Mouse (Mus musculus): ENCODE results near the gene Lin28b.

The Lin28b gene

DNA sequence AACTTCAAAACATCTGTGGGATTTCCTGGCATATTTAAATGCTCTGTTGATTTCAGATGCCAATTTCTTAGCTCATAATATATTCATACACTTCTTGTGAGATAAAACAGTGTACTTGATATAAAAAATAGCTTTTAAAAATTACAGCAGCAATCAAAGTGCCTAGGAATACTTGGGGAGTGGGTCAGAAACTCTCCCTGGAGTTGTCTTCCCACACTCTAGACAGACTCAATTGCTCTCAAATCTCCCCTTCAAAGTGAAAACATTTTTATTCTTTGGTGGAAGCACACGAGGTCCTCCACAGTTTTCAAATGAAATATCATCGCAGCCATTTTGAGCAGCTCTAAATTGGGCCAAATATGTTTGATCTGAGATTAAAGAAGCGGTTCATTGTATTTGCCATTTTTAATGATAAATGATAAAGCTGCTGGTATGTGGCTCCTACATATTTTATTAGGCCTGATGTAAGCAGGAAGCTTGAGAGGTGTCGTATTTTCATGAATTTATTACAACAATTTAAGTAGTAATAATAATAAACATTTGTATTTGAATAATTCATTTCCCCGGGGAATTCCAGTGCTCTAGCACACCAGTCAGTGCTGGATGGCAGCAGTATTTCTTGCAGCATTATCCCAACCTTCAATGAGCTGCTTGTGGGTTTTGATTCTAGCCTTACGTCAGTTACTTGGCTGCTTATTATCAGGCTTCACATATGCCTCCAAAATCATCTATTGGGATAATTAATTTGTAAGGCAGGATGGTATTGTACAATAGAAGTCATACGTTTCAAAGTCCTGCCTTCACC lies 157.8 kb downstream of the Lin28b start:
- no peak for DNase-seq (ENCODE audit: extremely low read depth, low read depth, low spot score)

Data from fat pad, adult 2 months (tissue).